Mouse (Mus musculus): Measurements from ENCODE around the gene Smbd1. TPM values are rescaled to one million over a fixed set of nuclear protein-coding genes. Genes with fewer than 3 reads are reported as not detected.

Gene Smbd1
- polyA plus RNA-seq (2021): not detected

DNA sequence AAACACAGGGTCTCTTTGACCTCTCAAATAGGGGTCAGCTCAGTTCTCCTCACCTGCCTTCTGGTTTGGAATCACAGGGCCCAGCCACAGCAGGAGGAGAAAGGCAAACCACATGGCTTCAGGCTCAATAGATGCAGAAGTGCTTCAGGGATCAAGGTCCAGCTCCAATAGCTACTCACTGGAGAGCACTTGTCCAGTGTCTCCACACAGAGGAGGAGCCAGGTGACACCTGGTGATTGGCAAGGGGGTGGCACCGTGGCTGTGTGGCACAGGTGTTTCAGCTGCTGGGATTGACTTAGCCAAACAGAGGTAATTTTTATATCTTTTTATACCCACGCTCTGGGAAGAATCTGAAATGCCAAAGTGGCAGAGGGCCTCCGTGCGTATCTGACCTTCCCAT lies at the start of gene Smbd1:
TSS of gene Smbd1 (minus strand) at position 157 of the 400 bp plus-strand sequence.
- DNase-seq (ENCODE audit: low read depth, low spot score) (no peak), ATAC-seq (no peak)
- in situ Hi-C loops (cut with MboI; ENCODE audit: low pct_unique_long_range_greater_than_20kb): loop anchor here (5.0 to 10.0 kb wide), 3 partner anchors 113 to 344 kb away; no protein-coding TSS in a partner anchor
- H3K27me3 ChIP-seq: no peaks in the 10 kb centered on the region
- TF ChIP-seq CTCF (IDR thresholded peaks at IDR 0.05): no peak
- ChIA-PET POLR2A (interaction anchor here (0.6 kb wide), 1 partner anchor 235 kb away, joined by 6 read pairs; no protein-coding TSS in a partner anchor), CTCF (no interaction called here)

DNA sequence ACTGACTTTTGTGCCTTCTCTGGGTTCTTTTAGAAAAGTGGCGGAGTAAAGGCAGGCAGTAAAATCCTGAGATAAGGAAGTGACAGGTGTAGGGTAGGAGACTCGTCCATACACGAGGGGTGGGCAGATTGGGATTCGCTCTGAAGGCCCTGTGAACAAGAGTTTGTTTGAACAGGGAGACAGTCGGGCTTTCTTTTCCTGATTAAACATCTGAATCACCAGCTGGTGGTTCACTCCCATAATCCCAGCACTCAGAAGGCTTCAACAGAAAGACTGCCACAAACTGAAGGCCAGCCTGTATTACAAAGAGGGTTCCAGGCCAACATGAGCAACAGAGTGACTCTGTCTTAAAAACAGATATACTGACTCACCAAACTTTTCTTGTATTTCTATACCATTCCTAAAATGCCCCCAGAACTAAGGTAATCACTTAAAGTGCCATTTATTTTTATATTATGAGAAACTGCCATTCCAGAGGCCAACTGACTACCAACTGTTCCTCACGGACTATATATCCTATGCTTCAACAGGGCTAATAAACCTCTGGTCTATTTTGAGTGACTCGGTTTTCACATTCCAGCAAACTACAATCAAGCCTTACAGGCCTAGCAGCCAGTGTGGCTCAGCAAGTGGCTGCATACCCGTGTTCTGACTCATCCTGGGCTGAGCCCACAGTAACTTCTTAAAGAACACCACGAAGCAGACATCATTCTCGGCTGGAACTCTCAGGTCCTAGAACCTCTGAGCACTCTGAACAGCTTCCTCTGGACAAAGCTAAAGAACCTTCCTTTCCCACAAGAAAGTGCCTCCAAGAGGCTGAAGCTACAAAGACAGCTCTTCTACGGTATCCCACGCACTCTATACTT lies 48.7 kb upstream of the Smbd1 start:
- peak; percentile 92 for ATAC-seq
- TF ChIP-seq CTCF (IDR thresholded peaks at IDR 0.05): no peak
- in situ Hi-C loops (cut with MboI; ENCODE audit: low pct_unique_long_range_greater_than_20kb): no loop called here
- ChIA-PET CTCF (interaction anchor here (1.4 kb wide), 2 partner anchors 15 to 28 kb away, joined by 3 to 4 read pairs; no protein-coding TSS in a partner anchor), POLR2A (interaction anchor here (2.0 kb wide), 1 partner anchor 18 kb away, joined by 7 read pairs; the partner anchor contains the start of genes Fyttd1 and Rubcn)
- H3K27me3 ChIP-seq: no peaks in the 10 kb centered on the region
- peak; percentile 75 for DNase-seq (ENCODE audit: low read depth, low spot score)

DNA sequence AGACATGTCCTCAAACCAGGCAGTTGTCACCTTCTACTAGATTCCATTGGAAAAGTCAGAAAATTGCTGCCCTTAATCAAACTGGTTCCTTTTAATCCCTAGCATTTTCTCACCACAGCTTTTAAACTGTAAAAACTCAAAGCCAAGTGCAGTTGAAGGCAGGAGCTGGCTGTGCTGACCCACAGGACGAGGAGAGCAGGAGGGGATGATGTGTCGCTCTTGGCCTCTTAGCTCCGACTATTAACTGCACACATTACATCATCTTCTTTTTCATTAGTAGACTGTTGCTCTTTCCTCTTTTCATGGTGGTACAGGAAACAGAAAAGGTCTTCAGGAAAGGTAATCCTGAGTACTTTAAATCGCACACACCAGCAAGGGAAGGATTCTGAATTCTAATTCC lies 48.1 kb upstream of the Smbd1 start:
- no peak for TF ChIP-seq CTCF (IDR thresholded peaks at IDR 0.05)
- in situ Hi-C loops (cut with MboI; ENCODE audit: low pct_unique_long_range_greater_than_20kb): no loop called here
- ChIA-PET CTCF (interaction anchor here (1.4 kb wide), 2 partner anchors 16 to 29 kb away, joined by 3 to 4 read pairs; no protein-coding TSS in a partner anchor), POLR2A (interaction anchor here (2.0 kb wide), 1 partner anchor 19 kb away, joined by 7 read pairs; the partner anchor contains the start of genes Fyttd1 and Rubcn)
- H3K27me3 ChIP-seq: no peaks in the 10 kb centered on the region
- ATAC-seq: no peak
- DNase-seq (ENCODE audit: low read depth, low spot score): no peak

DNA sequence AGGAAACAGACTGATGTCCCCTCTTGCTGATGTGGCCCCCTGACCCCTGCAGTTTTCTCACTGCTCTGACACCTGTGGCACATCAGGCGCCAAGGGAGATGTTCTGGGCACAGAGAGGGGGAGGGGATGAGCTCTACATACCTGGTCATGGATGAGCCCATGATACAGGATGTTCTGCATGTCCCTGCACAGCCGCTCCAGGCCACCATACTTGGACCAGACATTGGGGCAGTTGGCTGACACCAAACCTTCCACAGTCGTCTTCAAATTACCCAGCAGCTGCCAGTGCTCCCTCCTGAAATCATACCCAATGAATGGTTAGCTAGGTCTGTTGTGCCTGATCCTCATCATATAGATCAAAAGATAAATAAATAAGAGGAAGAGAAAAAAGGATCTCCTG lies 46.5 kb upstream of the Smbd1 start:
- no peaks in the 10 kb centered on the region for H3K27me3 ChIP-seq
- in situ Hi-C loops (cut with MboI; ENCODE audit: low pct_unique_long_range_greater_than_20kb): no loop called here
- ATAC-seq (no peak), DNase-seq (ENCODE audit: low read depth, low spot score) (no peak)
- ChIA-PET POLR2A (interaction anchor here (0.9 kb wide), 1 partner anchor 19 kb away, joined by 3 read pairs; no protein-coding TSS in a partner anchor), CTCF (interaction anchor here (1.0 kb wide), 1 partner anchor 10 kb away, joined by 4 read pairs; no protein-coding TSS in a partner anchor)
- no peak for TF ChIP-seq CTCF (IDR thresholded peaks at IDR 0.05)

DNA sequence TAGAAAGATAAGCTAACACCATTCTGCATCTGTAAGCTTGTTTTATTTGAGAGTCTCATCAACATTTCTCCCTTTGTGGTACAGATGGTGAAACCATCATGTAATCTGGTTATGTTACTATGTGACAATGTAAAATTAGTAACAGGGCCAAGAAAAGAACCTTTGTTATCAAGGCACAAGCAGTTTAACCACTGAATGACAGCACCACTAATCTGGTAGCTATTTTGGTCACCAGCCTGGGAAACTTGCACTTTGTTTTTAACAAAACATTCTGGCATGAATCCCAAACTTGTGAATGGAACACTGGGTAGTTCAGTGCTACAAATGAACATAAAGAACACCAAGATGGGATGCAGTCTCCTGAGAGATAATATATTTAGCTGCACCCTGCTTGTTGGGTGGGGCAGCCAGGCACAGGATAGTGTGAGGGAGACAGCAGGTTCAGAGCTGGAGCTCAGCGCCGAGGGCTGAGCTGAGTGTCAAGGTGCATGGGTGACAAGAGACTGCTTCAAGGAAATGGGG lies 43.8 kb upstream of the Smbd1 start:
- ATAC-seq: no peak
- no peaks in the 10 kb centered on the region for H3K27me3 ChIP-seq
- POLR2A ChIA-PET: interaction anchor here (0.7 to 0.9 kb wide), 3 partner anchors 13 to 24 kb away, joined by 3 to 9 read pairs (median 4); partner anchors contain the start of gene Fyttd1
- in situ Hi-C loops (cut with MboI; ENCODE audit: low pct_unique_long_range_greater_than_20kb): no loop called here
- no peak for TF ChIP-seq CTCF (IDR thresholded peaks at IDR 0.05)
- CTCF ChIA-PET: interaction anchor here (1.5 to 2.0 kb wide), 3 partner anchors 13 to 62 kb away, joined by 3 to 5 read pairs (median 3); partner anchors contain the start of genes Fyttd1 and Rubcn
- DNase-seq (ENCODE audit: low read depth, low spot score): no peak

DNA sequence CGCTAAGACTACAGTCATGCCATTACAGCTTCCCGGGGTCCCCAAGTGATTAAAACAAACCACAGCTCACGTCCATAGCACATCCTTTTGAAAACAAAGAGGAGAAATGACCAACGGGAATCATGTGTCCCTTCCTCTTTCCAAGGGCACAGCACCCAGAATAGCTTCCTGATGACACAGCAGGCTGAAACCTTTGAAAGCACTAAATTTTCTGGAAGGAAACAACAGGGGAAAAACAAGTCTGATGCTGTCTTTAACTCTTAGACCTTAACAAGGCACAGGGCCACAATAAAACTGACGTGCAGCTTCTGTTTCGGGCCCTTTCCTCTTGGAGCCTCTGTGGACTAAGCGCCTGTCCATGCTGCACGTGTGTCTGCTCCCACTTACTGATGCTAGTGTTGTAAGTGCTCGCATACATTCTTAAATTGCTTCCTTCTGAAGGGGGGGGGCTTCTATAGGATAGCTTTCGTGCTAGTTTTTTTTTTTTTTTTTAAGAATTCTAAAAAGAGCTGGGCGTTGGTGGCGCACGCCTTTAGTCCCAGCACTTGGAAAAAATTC lies 43.3 kb upstream of the Smbd1 start:
- no peak for TF ChIP-seq CTCF (IDR thresholded peaks at IDR 0.05)
- ChIA-PET CTCF (interaction anchor here (1.5 to 2.0 kb wide), 4 partner anchors 13 to 63 kb away, joined by 3 to 5 read pairs (median 4); partner anchors contain the start of genes Fyttd1 and Rubcn), POLR2A (interaction anchor here (0.7 to 0.9 kb wide), 3 partner anchors 14 to 25 kb away, joined by 3 to 9 read pairs (median 4); partner anchors contain the start of gene Fyttd1)
- no peaks in the 10 kb centered on the region for H3K27me3 ChIP-seq
- in situ Hi-C loops (cut with MboI; ENCODE audit: low pct_unique_long_range_greater_than_20kb): no loop called here
- DNase-seq (ENCODE audit: low read depth, low spot score) (no peak), ATAC-seq (no peak)

DNA sequence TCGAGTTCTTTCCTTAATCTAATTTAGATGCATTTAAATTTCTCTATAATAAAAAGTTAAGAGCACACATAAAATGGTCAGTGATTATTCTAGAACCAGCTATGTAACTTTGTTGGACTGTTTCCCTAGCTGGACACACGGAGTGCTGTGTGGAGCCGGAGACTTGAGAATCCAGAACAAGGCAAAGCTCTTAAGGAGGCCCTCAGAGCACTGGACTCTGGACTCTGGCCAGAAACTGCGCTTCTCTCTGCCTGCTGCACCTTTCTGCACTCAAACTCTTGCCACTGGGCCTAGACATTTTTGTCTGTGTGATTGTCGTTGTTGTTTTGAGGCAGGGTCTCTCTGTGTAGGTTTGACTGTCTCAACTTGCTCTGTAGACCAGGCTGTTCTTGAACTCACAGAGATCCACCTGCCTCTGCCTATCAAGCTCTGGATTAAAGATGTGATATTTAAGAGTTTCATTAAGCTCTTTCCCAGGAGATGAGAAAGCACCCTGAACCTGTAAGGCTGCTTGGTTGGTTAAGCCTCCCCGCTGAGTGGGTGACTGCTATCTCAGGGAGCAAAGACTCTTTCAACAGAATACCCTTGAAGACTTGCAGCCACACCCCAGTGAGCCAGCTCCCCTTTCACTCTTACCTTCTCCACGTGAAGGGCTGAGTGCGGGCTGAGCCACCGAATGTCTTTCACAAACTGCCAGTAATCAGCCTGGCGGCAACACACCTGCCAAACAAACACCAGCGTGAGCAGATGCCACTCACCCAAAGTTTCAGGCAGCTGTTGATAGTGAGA lies 39.0 kb upstream of the Smbd1 start:
- in situ Hi-C loops (cut with MboI; ENCODE audit: low pct_unique_long_range_greater_than_20kb): no loop called here
- ATAC-seq: no peak

DNA sequence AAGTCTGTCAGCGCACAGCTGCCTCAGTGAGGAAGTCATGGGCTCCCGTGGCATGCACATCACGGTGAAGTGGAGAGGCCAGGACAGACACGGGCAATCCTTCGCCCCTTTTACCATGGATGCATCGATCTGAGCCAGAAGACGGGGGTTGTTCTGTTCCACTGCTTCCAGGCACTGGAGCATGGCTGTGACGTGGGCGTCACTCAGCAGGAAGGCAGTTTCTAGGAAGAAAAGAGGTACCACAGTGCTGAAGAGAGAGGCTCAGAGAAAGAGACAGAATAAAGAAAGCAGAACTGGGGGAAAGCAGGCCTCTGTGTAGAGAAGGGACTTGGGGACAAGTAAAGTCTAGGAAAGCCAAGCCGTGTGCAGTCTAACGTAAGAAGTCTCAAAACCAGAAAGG lies 36.8 kb upstream of the Smbd1 start:
- H3K27me3 ChIP-seq: no peaks in the 10 kb centered on the region
- no peak for ATAC-seq
- CTCF ChIA-PET: no interaction called here
- in situ Hi-C loops (cut with MboI; ENCODE audit: low pct_unique_long_range_greater_than_20kb): no loop called here
- no peak for TF ChIP-seq CTCF (IDR thresholded peaks at IDR 0.05)
- POLR2A ChIA-PET: no interaction called here
- no peak for DNase-seq (ENCODE audit: low read depth, low spot score)

More for the DNA sequence above, 39.0 kb upstream of the Smbd1 start:
- DNase-seq (ENCODE audit: low read depth, low spot score): no peak
- no peaks in the 10 kb centered on the region for H3K27me3 ChIP-seq
- no peak for TF ChIP-seq CTCF (IDR thresholded peaks at IDR 0.05)
- CTCF ChIA-PET: no interaction called here
- POLR2A ChIA-PET: no interaction called here

DNA sequence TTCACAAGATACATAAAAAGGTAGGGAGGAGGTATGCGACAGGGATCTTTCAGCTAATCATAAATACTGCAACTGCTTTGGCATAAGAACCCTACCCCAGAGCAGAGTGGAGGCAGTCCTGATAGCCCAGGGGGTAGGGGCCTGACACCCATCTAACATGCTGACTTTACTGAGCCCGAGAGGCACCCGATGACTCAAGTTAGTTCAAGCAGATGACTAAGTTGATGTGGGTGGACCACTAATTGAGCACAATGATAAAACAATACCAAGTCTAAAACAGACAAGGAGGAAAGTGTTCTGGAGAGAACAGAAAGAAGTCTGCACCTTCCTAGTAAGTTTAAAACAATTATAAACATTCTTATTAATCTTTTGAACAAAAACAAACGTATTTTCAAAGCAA lies 21.2 kb upstream of the Smbd1 start:
- no peak for TF ChIP-seq CTCF (IDR thresholded peaks at IDR 0.05)
- DNase-seq (ENCODE audit: low read depth, low spot score) (no peak), ATAC-seq (no peak)
- in situ Hi-C loops (cut with MboI; ENCODE audit: low pct_unique_long_range_greater_than_20kb): no loop called here
- POLR2A ChIA-PET: no interaction called here
- H3K27me3 ChIP-seq: no peaks in the 10 kb centered on the region
- CTCF ChIA-PET: no interaction called here

DNA sequence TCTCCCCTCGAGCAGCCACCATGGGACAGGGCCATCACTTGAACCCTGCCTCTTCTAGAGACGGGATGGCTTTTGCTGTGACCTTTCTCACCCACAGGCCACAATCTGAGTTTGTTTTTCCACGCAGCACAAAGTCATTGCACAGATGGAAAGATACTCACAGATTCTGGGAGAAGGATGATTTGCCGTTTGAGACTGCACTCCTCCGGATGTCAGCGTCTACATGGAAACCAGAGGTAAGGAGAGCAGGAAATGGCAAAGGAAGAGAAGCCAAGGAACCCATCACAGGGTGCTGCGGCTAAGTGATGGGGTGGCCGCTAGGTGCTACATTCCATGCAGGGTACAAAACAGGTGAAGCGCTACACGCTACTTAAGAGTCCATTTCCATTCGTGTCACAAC lies 18.8 kb upstream of the Smbd1 start:
- ATAC-seq (no peak), DNase-seq (ENCODE audit: low read depth, low spot score) (no peak)
- in situ Hi-C loops (cut with MboI; ENCODE audit: low pct_unique_long_range_greater_than_20kb): no loop called here
- CTCF ChIA-PET: no interaction called here
- POLR2A ChIA-PET: interaction anchor here (0.6 kb wide), 1 partner anchor 83 kb away, joined by 3 read pairs; no protein-coding TSS in a partner anchor
- TF ChIP-seq CTCF (IDR thresholded peaks at IDR 0.05): no peak
- no peaks in the 10 kb centered on the region for H3K27me3 ChIP-seq

Data from Patski (cell line).